Mouse (Mus musculus) ES-Bruce4 (cell line): ENCODE data around the gene Cish.

Experiments
- CTCF ChIP-seq: IDR thresholded peaks from one replicate; pipeline ENCODE4 v1.8.1; 2011; ENCODE audit warnings: low read depth, low read length
- EP300 ChIP-seq: IDR thresholded peaks from 2 replicates; pipeline ENCODE4 v1.6.1; 2011; ENCODE audit warnings: low read depth, low read length; ENCODE audit not compliant: insufficient read depth
- POLR2A ChIP-seq: IDR thresholded peaks from one replicate; pipeline ENCODE4 v1.8.1; 2011; ENCODE audit warnings: low read length; ENCODE audit not compliant: insufficient read depth

- TF ChIP-seq EP300, result no peak
- TF ChIP-seq CTCF, result no peak
- TF ChIP-seq POLR2A, result no peak
These were observed 11.5 kb downstream of the Cish start for GRCm38 (mm10) chr9:107307099-107307872.
